Mouse (Mus musculus): ENCODE data around the gene Wdr74. TPM values are rescaled to one million over a fixed set of nuclear protein-coding genes. Genes with fewer than 3 reads are reported as not detected.

Gene Wdr74
- polyA plus RNA-seq, 1 experiment: 25.8 TPM

DNA sequence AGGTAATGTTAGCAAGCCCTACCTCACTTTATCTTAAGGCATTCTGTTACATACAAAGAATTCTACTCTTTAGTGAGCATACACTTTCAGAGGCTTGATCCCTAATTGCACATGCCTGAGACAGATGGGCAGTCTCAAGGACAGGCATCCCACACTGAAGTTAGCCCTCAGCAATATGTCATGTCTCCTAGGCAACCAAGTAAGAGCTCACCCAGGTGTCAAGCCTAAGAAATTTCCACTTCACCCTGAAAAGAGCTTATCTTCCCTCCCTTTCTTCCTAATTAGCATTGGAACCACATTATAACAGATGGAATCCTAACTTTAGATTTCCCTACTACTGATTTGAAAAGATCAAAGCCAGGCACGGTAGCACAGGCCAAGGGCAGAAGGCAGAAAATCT, 53.5 kb downstream of the Wdr74 start:
- TF ChIP-seq CTCF (IDR thresholded peaks at IDR 0.05; ENCODE audit: low read depth, low read length) (no peak), POLR2A (IDR thresholded peaks at IDR 0.05; ENCODE audit: borderline replicate concordance, low read depth, low read length) (no peak)
- no peak overlapping the region for H3K4me3 ChIP-seq (ENCODE audit: insufficient read depth, low read length)
- peaks cover 5% of the 10 kb centered on the region for H3K4me1 ChIP-seq (ENCODE audit: control insufficient read depth, insufficient read depth, low read length)
- no peak overlapping the region for H3K27ac ChIP-seq (ENCODE audit: insufficient read depth, low read depth, low read length)

DNA sequence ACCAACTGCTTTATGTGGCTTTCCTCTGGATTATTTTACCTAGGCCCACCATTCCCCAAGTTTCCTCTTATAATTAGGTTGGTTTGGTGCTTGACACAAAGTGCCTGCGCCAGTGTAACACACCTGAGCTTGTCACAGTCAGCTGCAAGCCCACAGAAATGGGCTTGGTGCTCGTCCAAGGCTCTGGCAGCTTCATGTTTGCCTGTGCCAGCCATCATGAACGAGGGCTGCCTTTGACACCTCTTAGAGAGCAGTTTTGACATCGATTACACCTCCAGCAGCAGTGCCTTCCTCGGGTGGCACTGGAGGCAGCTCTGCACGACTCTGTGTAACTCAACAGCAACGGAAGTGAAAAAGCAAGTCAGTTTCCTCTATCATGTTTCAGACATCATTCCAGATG, 54.5 kb downstream of the Wdr74 start:
- Histone ChIP-seq H3K4me1 (ENCODE audit: control insufficient read depth, insufficient read depth, low read length) (peaks cover 3% of the 10 kb centered on the region), H3K27ac (ENCODE audit: insufficient read depth, low read depth, low read length) (no peak overlapping the region), H3K4me3 (ENCODE audit: insufficient read depth, low read length) (no peak overlapping the region)
- TF ChIP-seq POLR2A (IDR thresholded peaks at IDR 0.05; ENCODE audit: borderline replicate concordance, low read depth, low read length) (no peak), CTCF (IDR thresholded peaks at IDR 0.05; ENCODE audit: low read depth, low read length) (no peak)

Other genes starting within 250 kb of the Wdr74 start
- not detected in 2 replicates for gene Slc22a8, start 144.6 kb upstream of the Wdr74 start, polyA plus RNA-seq (2012; ENCODE audit: insufficient read depth, insufficient read length, missing spikeins)
- not detected in 2 replicates for gene Slc22a6, start 117.8 kb upstream of the Wdr74 start, polyA plus RNA-seq (2012; ENCODE audit: insufficient read depth, insufficient read length, missing spikeins)
- gene Chrm1, start 72.0 kb upstream of the Wdr74 start, polyA plus RNA-seq (2012; ENCODE audit: insufficient read depth, insufficient read length, missing spikeins): not detected in 2 replicates
- 160 and 172 TPM in 2 replicates for gene Slc3a2, start 12.5 kb upstream of the Wdr74 start, polyA plus RNA-seq (2012; ENCODE audit: insufficient read depth, insufficient read length, missing spikeins)
- not detected in 2 replicates for gene 1700092M07Rik, start 4.9 kb downstream of the Wdr74 start, polyA plus RNA-seq (2012; ENCODE audit: insufficient read depth, insufficient read length, missing spikeins)
- 84.2 and 100 TPM in 2 replicates for gene Stx5a, start 5.6 kb downstream of the Wdr74 start, polyA plus RNA-seq (2012; ENCODE audit: insufficient read depth, insufficient read length, missing spikeins)
- 142 and 162 TPM in 2 replicates for gene Nxf1, start 21.2 kb downstream of the Wdr74 start, polyA plus RNA-seq (2012; ENCODE audit: insufficient read depth, insufficient read length, missing spikeins)
- gene Tmem223, start 35.2 kb downstream of the Wdr74 start, polyA plus RNA-seq (2012; ENCODE audit: insufficient read depth, insufficient read length, missing spikeins): 28.3 and 34.4 TPM in 2 replicates
- 147 and 148 TPM in 2 replicates for gene Tmem179b, start 38.6 kb downstream of the Wdr74 start, polyA plus RNA-seq (2012; ENCODE audit: insufficient read depth, insufficient read length, missing spikeins)
- 14.8 and 18.1 TPM in 2 replicates for gene Taf6l, start 50.6 kb downstream of the Wdr74 start, polyA plus RNA-seq (2012; ENCODE audit: insufficient read depth, insufficient read length, missing spikeins)
- gene Polr2g, start 62.8 kb downstream of the Wdr74 start, polyA plus RNA-seq (2012; ENCODE audit: insufficient read depth, insufficient read length, missing spikeins): 62.4 and 62.5 TPM in 2 replicates
- gene Zbtb3, start 66.7 kb downstream of the Wdr74 start, polyA plus RNA-seq (2012; ENCODE audit: insufficient read depth, insufficient read length, missing spikeins): 2.0 and 2.4 TPM in 2 replicates
- 37.6 and 38.7 TPM in 2 replicates for gene Ttc9c, start 83.5 kb downstream of the Wdr74 start, polyA plus RNA-seq (2012; ENCODE audit: insufficient read depth, insufficient read length, missing spikeins)
- 94.2 and 102 TPM in 2 replicates for gene Hnrnpul2, start 84.2 kb downstream of the Wdr74 start, polyA plus RNA-seq (2012; ENCODE audit: insufficient read depth, insufficient read length, missing spikeins)
- 45.4 and 59.2 TPM in 2 replicates for gene AC129217.1, start 93.9 kb downstream of the Wdr74 start, polyA plus RNA-seq (2012; ENCODE audit: insufficient read depth, insufficient read length, missing spikeins)
- 77.4 and 81.8 TPM in 2 replicates for gene Bscl2, start 101.6 kb downstream of the Wdr74 start, polyA plus RNA-seq (2012; ENCODE audit: insufficient read depth, insufficient read length, missing spikeins)
- gene Gng3, start 103.4 kb downstream of the Wdr74 start, polyA plus RNA-seq (2012; ENCODE audit: insufficient read depth, insufficient read length, missing spikeins): not detected in 2 replicates
- gene Lrrn4cl, start 114.9 kb downstream of the Wdr74 start, polyA plus RNA-seq (2012; ENCODE audit: insufficient read depth, insufficient read length, missing spikeins): not detected in 2 replicates
- 193 and 215 TPM in 2 replicates for gene Ubxn1, start 135.7 kb downstream of the Wdr74 start, polyA plus RNA-seq (2012; ENCODE audit: insufficient read depth, insufficient read length, missing spikeins)
- gene Uqcc3, start 145.1 kb downstream of the Wdr74 start, polyA plus RNA-seq (2012; ENCODE audit: insufficient read depth, insufficient read length, missing spikeins): 37.2 and 40.9 TPM in 2 replicates
- 12.6 and 13.7 TPM in 2 replicates for gene Lbhd1, start 147.9 kb downstream of the Wdr74 start, polyA plus RNA-seq (2012; ENCODE audit: insufficient read depth, insufficient read length, missing spikeins)
- gene Gm49403, start 148.1 kb downstream of the Wdr74 start, polyA plus RNA-seq (2012; ENCODE audit: insufficient read depth, insufficient read length, missing spikeins): not detected in 2 replicates
- 40.1 and 43.1 TPM in 2 replicates for gene 1810009A15Rik, start 153.0 kb downstream of the Wdr74 start, polyA plus RNA-seq (2012; ENCODE audit: insufficient read depth, insufficient read length, missing spikeins)
- gene Gm49416, start 153.1 kb downstream of the Wdr74 start, polyA plus RNA-seq (2012; ENCODE audit: insufficient read depth, insufficient read length, missing spikeins): 4.9 TPM in 1 of 2 replicates, not detected in the other
- gene Ints5, start 157.2 kb downstream of the Wdr74 start, polyA plus RNA-seq (2012; ENCODE audit: insufficient read depth, insufficient read length, missing spikeins): 11.5 and 11.8 TPM in 2 replicates
- gene Ganab, start 162.2 kb downstream of the Wdr74 start, polyA plus RNA-seq (2012; ENCODE audit: insufficient read depth, insufficient read length, missing spikeins): 82.5 and 91.3 TPM in 2 replicates
- 35.5 and 40.8 TPM in 2 replicates for gene B3gat3, start 184.5 kb downstream of the Wdr74 start, polyA plus RNA-seq (2012; ENCODE audit: insufficient read depth, insufficient read length, missing spikeins)
- gene Rom1, start 193.5 kb downstream of the Wdr74 start, polyA plus RNA-seq (2012; ENCODE audit: insufficient read depth, insufficient read length, missing spikeins): 2.5 and 3.6 TPM in 2 replicates
- gene Eml3, start 193.7 kb downstream of the Wdr74 start, polyA plus RNA-seq (2012; ENCODE audit: insufficient read depth, insufficient read length, missing spikeins): 33.1 and 33.7 TPM in 2 replicates
- gene Mta2, start 206.0 kb downstream of the Wdr74 start, polyA plus RNA-seq (2012; ENCODE audit: insufficient read depth, insufficient read length, missing spikeins): 78.6 and 81.2 TPM in 2 replicates
- 12.5 and 14.6 TPM in 2 replicates for gene Tut1, start 218.0 kb downstream of the Wdr74 start, polyA plus RNA-seq (2012; ENCODE audit: insufficient read depth, insufficient read length, missing spikeins)
- gene Eef1g, start 231.2 kb downstream of the Wdr74 start, polyA plus RNA-seq (2012; ENCODE audit: insufficient read depth, insufficient read length, missing spikeins): 220 and 226 TPM in 2 replicates

Data from bone marrow macrophage, adult 2 months (primary cell).